In genomic region chr4:138851463-138851862, GRCm38 (mm10) we compare ENCODE assay signal across 8 mouse cellular contexts. TPM values are rescaled to one million over a fixed set of nuclear protein-coding genes. Genes with fewer than 3 reads are reported as not detected.
DNase-seq lines count a peak whose midpoint lies in the region; TF ChIP-seq lines count a peak whose summit lies in the region.

No protein-coding gene starts in this region.

- DNase-seq in ES-E14 (ENCODE audit: low read depth, low spot score), result peak; percentile 57
- peak; percentile 47 to 56 for DNase-seq in adrenal gland, postnatal 4 days (ENCODE audit: low spot score in 2 of 2)
- DNase-seq in heart, postnatal 10 days, result peak; percentile 68 to 84
- peak; percentile 66 to 85 for DNase-seq in layer of hippocampus, adult 18-20 months (ENCODE audit: low spot score in 2 of 2)
- DNase-seq in lung, postnatal 10 days, result peak; percentile 76
- peak; percentile 78 for DNase-seq in retina, postnatal 1 day
- DNase-seq in thymus, postnatal 4 days, result peak; percentile 79

- TF ChIP-seq POLR2A in embryonic fibroblast, embryonic 13.5 days (IDR thresholded peaks at IDR 0.05; ENCODE audit: low read depth, low read length), result no peak

- no peak overlapping the region for H3K27ac ChIP-seq in ES-E14 (ENCODE audit: insufficient read depth, low read depth, low read length, poor library complexity, severe bottlenecking)
- H3K27ac ChIP-seq in embryonic fibroblast, embryonic 13.5 days (ENCODE audit: insufficient read depth, low read length), result no peak overlapping the region

- in situ Hi-C loops in ES-E14 (cut with MboI; ENCODE audit: low sequenced_read_pairs in 2 of 2, unreplicated experiment in 2 of 2), result loop anchor here in 1 of 2 experiments (10.0 kb wide), 2 partner anchors 107 to 407 kb away; no protein-coding TSS in a partner anchor

- TF ChIP-seq CTCF in embryonic fibroblast, embryonic 13.5 days (IDR thresholded peaks at IDR 0.05; ENCODE audit: borderline replicate concordance, insufficient read depth, low read length), result peak; percentile 97

- H3K4me1 ChIP-seq in ES-E14 (ENCODE audit: control insufficient read depth in 2 of 2, insufficient read depth in 2 of 2, low read length in 2 of 2, poor library complexity in 1 of 2), result no peaks in the 10 kb centered on the region
- no peaks in the 10 kb centered on the region for H3K4me1 ChIP-seq in embryonic fibroblast, embryonic 13.5 days (ENCODE audit: control insufficient read depth, insufficient read depth, low read length)

- H3K9me3 ChIP-seq in ES-E14 (ENCODE audit: control insufficient read depth, insufficient read depth, low read depth, low read length), result no peaks in the 10 kb centered on the region

- no peak overlapping the region for H3K4me3 ChIP-seq in ES-E14 (ENCODE audit: insufficient read depth in 1 of 2, low read depth in 1 of 2, low read length in 2 of 2, poor library complexity in 1 of 2, severe bottlenecking in 1 of 2)
- no peak overlapping the region for H3K4me3 ChIP-seq in embryonic fibroblast, embryonic 13.5 days (ENCODE audit: insufficient read depth, low read length)

- intact Hi-C loops in heart, postnatal 10 days (cut with DNase I), result loop anchor here (1.0 to 5.0 kb wide), 4 partner anchors 59 to 405 kb away; no protein-coding TSS in a partner anchor

- no peak overlapping the region for H3K9ac ChIP-seq in ES-E14 (ENCODE audit: insufficient read depth, low read depth, low read length, poor library complexity, severe bottlenecking)

- no peaks in the 10 kb centered on the region for H3K36me3 ChIP-seq in ES-E14 (ENCODE audit: control insufficient read depth, insufficient read depth, low read length, poor library complexity, severe bottlenecking)

TF ChIP-seq in ES-E14, 5 proteins besides CTCF, POLR2A, EP300 and RAD21:
- TF ChIP-seq ZNF384 (IDR thresholded peaks at IDR 0.05; ENCODE audit: low read depth, low read length) (no peak), ZC3H11A (IDR thresholded peaks at IDR 0.05; ENCODE audit: borderline replicate concordance, low read depth, low read length) (peak; percentile 95), CHD2 (IDR thresholded peaks at IDR 0.05; ENCODE audit: low read depth, low read length) (no peak)

RNA-seq across cellular contexts. Expression of gene Pla2g5, which starts 11.8 kb away (rescaled TPM):
- total RNA-seq in ES-E14 (2012; rRNA removed), result 3.7 and 7.4 TPM in 2 replicates
- total RNA-seq in adrenal gland, postnatal 4 days (2021), result 10 to 100 TPM; 31.0 to 32.6 TPM
- polyA plus RNA-seq in embryonic fibroblast, embryonic 13.5 days (2011; ENCODE audit: insufficient read length, low read depth, missing spikeins), result not detected in 2 replicates
- total RNA-seq in heart, postnatal 10 days (2021), result 10 to 100 TPM; 17.5 to 23.3 TPM
- total RNA-seq in layer of hippocampus, adult 18-20 months (2021), result 1 to 10 TPM; 1.3 to 2.3 TPM

RNA-seq across cellular contexts. Expression of gene Gm13030, which starts 22.3 kb away (rescaled TPM):
- total RNA-seq in ES-E14 (2012; rRNA removed), result not detected in 2 replicates
- not detected for total RNA-seq in adrenal gland, postnatal 4 days (2021)
- polyA plus RNA-seq in embryonic fibroblast, embryonic 13.5 days (2011; ENCODE audit: insufficient read length, low read depth, missing spikeins), result not detected in 2 replicates
- not detected for total RNA-seq in heart, postnatal 10 days (2021)
- not detected for total RNA-seq in layer of hippocampus, adult 18-20 months (2021)

RNA-seq across cellular contexts. Expression of gene Pla2g2e, which starts 26.3 kb away (rescaled TPM):
- total RNA-seq in ES-E14 (2012; rRNA removed), result 0.36 and 2.0 TPM in 2 replicates
- 1 to 10 TPM; 1.3 to 1.5 TPM for total RNA-seq in adrenal gland, postnatal 4 days (2021)
- polyA plus RNA-seq in embryonic fibroblast, embryonic 13.5 days (2011; ENCODE audit: insufficient read length, low read depth, missing spikeins), result 0.61 TPM in 1 of 2 replicates, not detected in the other
- 1 to 10 TPM in 1 of 2 experiments, under 1 TPM in 1; 0.84 to 3.1 TPM for total RNA-seq in heart, postnatal 10 days (2021)
- total RNA-seq in layer of hippocampus, adult 18-20 months (2021), result not detected
